Comparison of ENCODE assay signal across 14 mouse cellular contexts in genomic region chr9:47332929-47333328, GRCm38 (mm10).
A peak's percentile ranks its signal among the peaks of the same experiment; 100 is the strongest.
DNase-seq lines count a peak whose midpoint lies in the region; ATAC-seq and TF ChIP-seq lines count a peak whose summit lies in the region.
"Had no signal": no experiment of that assay in that cellular context is flagged by ENCODE, and none has a peak within 500 bp of the region (broad histone marks: within the 10 kb centered on the region; RNA-seq: fewer than 3 reads in every experiment).

No protein-coding gene starts in this region.

- peak; percentile 9; the same call in 1 of the 2 replicates for TF ChIP-seq CTCF in gastrocnemius, adult 2 months (IDR thresholded peaks at IDR 0.05)
- peak; percentile 24; the same call in 1 of the 2 replicates for TF ChIP-seq CTCF in brain, embryonic 14.5 days (IDR thresholded peaks at IDR 0.05; ENCODE audit: borderline replicate concordance, extremely low read depth, insufficient read depth, insufficient read length)

- no peak overlapping the region for H3K4me3 ChIP-seq in gastrocnemius, adult 2 months
- no peak overlapping the region for H3K4me3 ChIP-seq in intestine, embryonic 15.5 days (replicated peaks)
- H3K4me3 ChIP-seq: embryonic facial prominence, embryonic 15.5 days; hindbrain, embryonic 15.5 days; liver, embryonic 13.5 days had no signal

- no peak overlapping the region for H3K4me2 ChIP-seq in intestine, embryonic 15.5 days (replicated peaks)
- H3K4me2 ChIP-seq: embryonic facial prominence, embryonic 15.5 days; heart, embryonic 11.5 days; hindbrain, embryonic 15.5 days; liver, embryonic 13.5 days had no signal

- H3K4me1 ChIP-seq in intestine, embryonic 15.5 days (replicated peaks): no peaks in the 10 kb centered on the region
- H3K4me1 ChIP-seq: hindbrain, embryonic 15.5 days; liver, embryonic 13.5 days had no signal

- no peak overlapping the region for H3K9ac ChIP-seq in intestine, embryonic 15.5 days
- H3K9ac ChIP-seq: embryonic facial prominence, embryonic 15.5 days; hindbrain, embryonic 15.5 days; liver, embryonic 13.5 days had no signal

- H3K27ac ChIP-seq in gastrocnemius, adult 2 months: no peak overlapping the region
- no peak overlapping the region for H3K27ac ChIP-seq in intestine, embryonic 15.5 days
- H3K27ac ChIP-seq: embryonic facial prominence, embryonic 15.5 days; hindbrain, embryonic 15.5 days; liver, embryonic 13.5 days had no signal

- TF ChIP-seq POLR2A in brain, embryonic 14.5 days (IDR thresholded peaks at IDR 0.05; ENCODE audit: borderline replicate concordance, extremely low read depth, insufficient read depth, insufficient read length, poor library complexity, severe bottlenecking): no peak

- H3K27me3 ChIP-seq in intestine, embryonic 15.5 days (replicated peaks): no peaks in the 10 kb centered on the region; the same call in 1 of the 2 replicates
- H3K27me3 ChIP-seq: embryonic facial prominence, embryonic 15.5 days; liver, embryonic 13.5 days had no signal

- intact Hi-C loops in gastrocnemius, adult 2 months (cut with DNase I): no loop called here
- intact Hi-C loops in left cerebral cortex, postnatal 10 days (cut with DNase I): no loop called here

- no peaks in the 10 kb centered on the region for H3K36me3 ChIP-seq in intestine, embryonic 15.5 days
- H3K36me3 ChIP-seq: embryonic facial prominence, embryonic 15.5 days; hindbrain, embryonic 15.5 days; liver, embryonic 13.5 days had no signal

- 65% methylated on average over 4 of the region's 4 CpGs for WGBS in intestine, embryonic 15.5 days

- DNase-seq in gastrocnemius, adult 2 months: no peak
- no peak for DNase-seq in gastrocnemius, postnatal 25 days
- DNase-seq in left cerebral cortex, adult 11 months (ENCODE audit: low spot score): peak; percentile 15
- DNase-seq in left cerebral cortex, postnatal 10 days (ENCODE audit: extremely low spot score in 1 of 2, low spot score in 2 of 2): no peak
- DNase-seq in brain, embryonic 14.5 days (ENCODE audit: low read depth): peak; percentile 50
- peak; percentile 31 for DNase-seq in lung, postnatal 10 days
- DNase-seq in thymus, postnatal 25 days: no peak
- DNase-seq: adrenal gland, postnatal 14 days; cerebellum, adult 11-12 months; liver, embryonic 13.5 days had no signal

- no peak for ATAC-seq in intestine, embryonic 15.5 days

- no peaks in the 10 kb centered on the region for H3K9me3 ChIP-seq in intestine, embryonic 15.5 days
- H3K9me3 ChIP-seq: embryonic facial prominence, embryonic 15.5 days; hindbrain, embryonic 15.5 days; liver, embryonic 13.5 days had no signal

Comparison
In these comparisons a context has a peak if more than half of its experiments do, and no peak if none do; other contexts are left out.
1. DNase-seq: peak in left cerebral cortex, adult 11 months (single experiment), brain, embryonic 14.5 days (single experiment) and lung, postnatal 10 days (single experiment); none in gastrocnemius, adult 2 months (single experiment), gastrocnemius, postnatal 25 days (single experiment), left cerebral cortex, postnatal 10 days (0 of 2) and thymus, postnatal 25 days (single experiment).